Mouse (Mus musculus): ENCODE data around the gene Hist1h2bl. TPM values are rescaled to one million over a fixed set of nuclear protein-coding genes. Genes with fewer than 3 reads are reported as not detected.

Gene Hist1h2bl
- polyA plus RNA-seq, 2 experiments from 2014 or later, result not detected

Other genes with a start within 250 kb of the Hist1h2bl start
- gene Nkapl, start 247.6 kb downstream of the Hist1h2bl start, polyA plus RNA-seq (2017; shearing (Covaris generic)), result under 1 TPM in 1 of 2 experiments, not detected in 1; 0.36 TPM
- gene Zkscan4, start 237.2 kb downstream of the Hist1h2bl start, polyA plus RNA-seq (2017; shearing (Covaris generic)), result not detected
- not detected for gene Gm10065, start 236.7 kb downstream of the Hist1h2bl start, polyA plus RNA-seq (2017; shearing (Covaris generic))
- gene AK157302, start 220.9 kb downstream of the Hist1h2bl start, polyA plus RNA-seq (2017; shearing (Covaris generic)), result under 1 TPM; 0.51 to 0.95 TPM
- 10 to 100 TPM in 1 of 2 experiments, not detected in 1; 29.3 TPM for gene Gm11273, start 214.7 kb downstream of the Hist1h2bl start, polyA plus RNA-seq (2017; shearing (Covaris generic))
- 1 to 10 TPM; 5.2 to 6.1 TPM for gene Zkscan8, start 185.0 kb downstream of the Hist1h2bl start, polyA plus RNA-seq (2017; shearing (Covaris generic))
- gene Olfr1366, start 173.3 kb downstream of the Hist1h2bl start, polyA plus RNA-seq (2017; shearing (Covaris generic)), result not detected
- gene Olfr1535, start 156.2 kb downstream of the Hist1h2bl start, polyA plus RNA-seq (2017; shearing (Covaris generic)), result under 1 TPM in 1 of 2 experiments, not detected in 1; 0.32 TPM
- gene Olfr1364, start 134.4 kb downstream of the Hist1h2bl start, polyA plus RNA-seq (2017; shearing (Covaris generic)), result not detected
- not detected for gene Olfr1362, start 102.1 kb downstream of the Hist1h2bl start, polyA plus RNA-seq (2017; shearing (Covaris generic))
- gene Olfr11, start 73.6 kb downstream of the Hist1h2bl start, polyA plus RNA-seq (2017; shearing (Covaris generic)), result not detected
- gene Olfr1361, start 52.8 kb downstream of the Hist1h2bl start, polyA plus RNA-seq (2017; shearing (Covaris generic)), result not detected
- gene Olfr1360, start 38.7 kb downstream of the Hist1h2bl start, polyA plus RNA-seq (2017; shearing (Covaris generic)), result not detected
- gene Olfr1359, start 18.0 kb downstream of the Hist1h2bl start, polyA plus RNA-seq (2017; shearing (Covaris generic)), result not detected
- 10 to 100 TPM in 1 of 2 experiments, not detected in 1; 41.5 TPM for gene Hist1h2ai, start 279 bp upstream of the Hist1h2bl start, polyA plus RNA-seq (2017; shearing (Covaris generic))
- 1 to 10 TPM; 2.1 to 2.5 TPM for gene Hist1h3h, start 1.5 kb upstream of the Hist1h2bl start, polyA plus RNA-seq (2017; shearing (Covaris generic))
- 1 to 10 TPM; 1.8 to 2.5 TPM for gene Hist1h2bm, start 5.9 kb upstream of the Hist1h2bl start, polyA plus RNA-seq (2017; shearing (Covaris generic))
- not detected for gene Hist1h4j, start 18.9 kb upstream of the Hist1h2bl start, polyA plus RNA-seq (2017; shearing (Covaris generic))
- gene Hist1h4k, start 34.4 kb upstream of the Hist1h2bl start, polyA plus RNA-seq (2017; shearing (Covaris generic)), result 10 to 100 TPM in 1 of 2 experiments, 1 to 10 TPM in 1; 8.2 to 16.8 TPM
- 1 to 10 TPM in 1 of 2 experiments, not detected in 1; 2.1 TPM for gene Hist1h2ak, start 37.7 kb upstream of the Hist1h2bl start, polyA plus RNA-seq (2017; shearing (Covaris generic))
- 1 to 10 TPM in 1 of 2 experiments, not detected in 1; 5.6 TPM for gene Hist1h2bn, start 38.0 kb upstream of the Hist1h2bl start, polyA plus RNA-seq (2017; shearing (Covaris generic))
- 1 to 10 TPM; 3.6 to 5.1 TPM for gene Hist1h1b, start 64.5 kb upstream of the Hist1h2bl start, polyA plus RNA-seq (2017; shearing (Covaris generic))
- not detected for gene Hist1h3i, start 67.2 kb upstream of the Hist1h2bl start, polyA plus RNA-seq (2017; shearing (Covaris generic))
- 1 to 10 TPM in 1 of 2 experiments, not detected in 1; 8.0 TPM for gene Hist1h2an, start 71.1 kb upstream of the Hist1h2bl start, polyA plus RNA-seq (2017; shearing (Covaris generic))
- gene Hist1h2bp, start 71.3 kb upstream of the Hist1h2bl start, polyA plus RNA-seq (2017; shearing (Covaris generic)), result not detected
- gene Hist1h2bq, start 94.1 kb upstream of the Hist1h2bl start, polyA plus RNA-seq (2017; shearing (Covaris generic)), result 1 to 10 TPM; 4.9 to 6.4 TPM
- not detected for gene Hist1h2ao, start 94.3 kb upstream of the Hist1h2bl start, polyA plus RNA-seq (2017; shearing (Covaris generic))
- 10 to 100 TPM in 1 of 2 experiments, not detected in 1; 21.4 TPM for gene Hist1h4m, start 95.6 kb upstream of the Hist1h2bl start, polyA plus RNA-seq (2017; shearing (Covaris generic))
- gene Hist1h4n, start 116.1 kb upstream of the Hist1h2bl start, polyA plus RNA-seq (2017; shearing (Covaris generic)), result 10 to 100 TPM in 1 of 2 experiments, not detected in 1; 12.8 TPM
- 100 to 1,000 TPM in 1 of 2 experiments, 10 to 100 TPM in 1; 94.5 to 115 TPM for gene Hist1h2ap, start 117.4 kb upstream of the Hist1h2bl start, polyA plus RNA-seq (2017; shearing (Covaris generic))
- 1 to 10 TPM; 4.7 to 6.5 TPM for gene Hist1h2br, start 117.6 kb upstream of the Hist1h2bl start, polyA plus RNA-seq (2017; shearing (Covaris generic))
- gene Zfp184, start 229.0 kb upstream of the Hist1h2bl start, polyA plus RNA-seq (2017; shearing (Covaris generic)), result under 1 TPM in 1 of 2 experiments, not detected in 1; 0.37 TPM